Mouse (Mus musculus): ENCODE data around the gene Gsto1. TPM values are rescaled to one million over a fixed set of nuclear protein-coding genes. Genes with fewer than 3 reads are reported as not detected.

Gsto1 gene
- polyA plus RNA-seq, 1 experiment from 2014 or later: 123 TPM

DNA sequence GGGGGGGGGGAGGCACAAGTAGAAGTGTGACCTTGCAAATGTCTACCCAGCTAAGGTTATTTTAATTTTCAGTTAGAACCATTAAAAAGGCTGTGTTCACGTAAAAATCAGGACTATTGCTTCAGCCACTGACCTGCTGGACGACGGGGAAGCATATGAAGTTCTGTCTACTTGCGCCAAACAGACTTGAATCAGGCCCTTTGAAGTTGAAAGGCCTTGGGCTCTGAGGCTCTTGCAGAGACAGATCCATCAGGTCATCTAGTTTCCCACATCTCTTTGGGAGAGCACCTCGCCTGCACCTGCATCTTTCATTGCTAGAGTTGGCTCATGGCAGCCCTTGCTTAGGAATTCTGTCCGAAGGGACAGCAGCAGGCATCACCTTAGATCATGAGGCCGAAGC, 58.6 kb downstream of the Gsto1 start:
- no peak overlapping the region for H3K4me3 ChIP-seq
- no peak for ATAC-seq
- H3K27me3 ChIP-seq (replicated peaks): no peaks in the 10 kb centered on the region
- H3K9me3 ChIP-seq (replicated peaks): no peaks in the 10 kb centered on the region
- WGBS (ENCODE audit: insufficient replicate concordance): 82% methylated on average over 7 of the region's 7 CpGs
- no peak overlapping the region for H3K9ac ChIP-seq
- H3K36me3 ChIP-seq: peaks cover 14% of the 10 kb centered on the region
- H3K27ac ChIP-seq: no peak overlapping the region
- peaks cover 51% of the 10 kb centered on the region for H3K4me1 ChIP-seq
- no peak overlapping the region for H3K4me2 ChIP-seq

GRCm38 (mm10) chr19:47914191-47914590, 59.4 kb downstream of the Gsto1 start:
- Histone ChIP-seq H3K27ac (no peak overlapping the region), H3K4me2 (no peak overlapping the region), H3K9ac (no peak overlapping the region), H3K9me3 (replicated peaks) (no peaks in the 10 kb centered on the region), H3K4me1 (peaks cover 46% of the 10 kb centered on the region), H3K36me3 (peaks cover 14% of the 10 kb centered on the region), H3K27me3 (replicated peaks) (no peaks in the 10 kb centered on the region), H3K4me3 (no peak overlapping the region)
- WGBS (ENCODE audit: insufficient replicate concordance): 82% methylated on average over 4 of the region's 4 CpGs
- no peak for ATAC-seq

Other genes with a start within 250 kb of the Gsto1 start
- 0.28 and 0.37 TPM in 2 replicates for gene Col17a1, start 162.9 kb upstream of the Gsto1 start, polyA plus RNA-seq (2016; fragmentation: Nextera tagmentation; extraction: Ambion mirVana)
- 126 and 129 TPM in 2 replicates for gene Sfr1, start 123.3 kb upstream of the Gsto1 start, polyA plus RNA-seq (2016; fragmentation: Nextera tagmentation; extraction: Ambion mirVana)
- 0.29 and 0.31 TPM in 2 replicates for gene Gsto2, start 10.6 kb downstream of the Gsto1 start, polyA plus RNA-seq (2016; fragmentation: Nextera tagmentation; extraction: Ambion mirVana)
- 0.04 TPM in 1 of 2 replicates, not detected in the other for gene Cfap43, start 64.3 kb downstream of the Gsto1 start, polyA plus RNA-seq (2016; fragmentation: Nextera tagmentation; extraction: Ambion mirVana)
- gene Itprip, start 64.3 kb downstream of the Gsto1 start, polyA plus RNA-seq (2016; fragmentation: Nextera tagmentation; extraction: Ambion mirVana): 5.3 and 5.9 TPM in 2 replicates
- not detected in 2 replicates for gene Cfap58, start 82.7 kb downstream of the Gsto1 start, polyA plus RNA-seq (2016; fragmentation: Nextera tagmentation; extraction: Ambion mirVana)